ENCODE assay signal across 22 mouse cellular contexts in genomic region chr3:84709100-84709499, GRCm38 (mm10). TPM values are rescaled to one million over a fixed set of nuclear protein-coding genes. Genes with fewer than 3 reads are reported as not detected.
DNase-seq lines count a peak whose midpoint lies in the region; ATAC-seq and TF ChIP-seq lines count a peak whose summit lies in the region.
"Had no signal": no experiment of that assay in that cellular context is flagged by ENCODE, and none has a peak within 500 bp of the region (broad histone marks: within the 10 kb centered on the region; RNA-seq: fewer than 3 reads in every experiment).

No protein-coding gene starts in this region.

- intact Hi-C loops in gastrocnemius, adult 2 months (cut with DNase I) = no loop called here
- intact Hi-C loops in heart, postnatal 10 days (cut with DNase I) = no loop called here

- no peaks in the 10 kb centered on the region for H3K27me3 ChIP-seq in heart, embryonic 13.5 days (replicated peaks)
- H3K27me3 ChIP-seq in hindbrain, embryonic 15.5 days = no peaks in the 10 kb centered on the region
- no peaks in the 10 kb centered on the region for H3K27me3 ChIP-seq in hindbrain, postnatal 0 days (ENCODE audit: insufficient read depth, low read length)
- H3K27me3 ChIP-seq: forebrain, embryonic 12.5 days; hindbrain, embryonic 12.5 days; intestine, embryonic 15.5 days; Patski had no signal

- H3K9me3 ChIP-seq in heart, embryonic 13.5 days = 0 out of 2 replicates have a peak, but pooled peaks cover 5% of the 10 kb centered on the region
- no peaks in the 10 kb centered on the region for H3K9me3 ChIP-seq in hindbrain, embryonic 15.5 days
- no peaks in the 10 kb centered on the region for H3K9me3 ChIP-seq in hindbrain, postnatal 0 days (ENCODE audit: low read length)
- H3K9me3 ChIP-seq: embryonic facial prominence, embryonic 13.5 days; hindbrain, embryonic 12.5 days; intestine, embryonic 15.5 days had no signal

- peak overlapping the region; percentile 48; the same call in 1 of the 2 replicates for H3K27ac ChIP-seq in gastrocnemius, adult 2 months
- 0 out of 2 replicates have a peak overlapping the region, but pooled peaks have one; percentile 4 for H3K27ac ChIP-seq in heart, embryonic 13.5 days (replicated peaks)
- no peak overlapping the region for H3K27ac ChIP-seq in hindbrain, embryonic 15.5 days (replicated peaks)
- no peak overlapping the region for H3K27ac ChIP-seq in hindbrain, postnatal 0 days
- H3K27ac ChIP-seq: embryonic facial prominence, embryonic 13.5 days; forebrain, embryonic 12.5 days; hindbrain, embryonic 12.5 days; intestine, embryonic 15.5 days had no signal

- WGBS in heart, embryonic 13.5 days = 36% methylated on average over 8 of the region's 8 CpGs
- 88% methylated on average over 8 of the region's 8 CpGs for WGBS in hindbrain, embryonic 15.5 days
- 80% methylated on average over 8 of the region's 8 CpGs for WGBS in hindbrain, postnatal 0 days

- DNase-seq in gastrocnemius, adult 2 months = no peak
- DNase-seq in gastrocnemius, adult 8-10 months (ENCODE audit: low spot score in 2 of 2) = no peak
- no peak for DNase-seq in heart, postnatal 10 days
- no peak for DNase-seq in hindbrain, postnatal 0 days (ENCODE audit: low spot score)
- no peak for DNase-seq in right cerebral cortex, adult 2 months (ENCODE audit: low spot score in 2 of 2)
- DNase-seq: adrenal gland, postnatal 25 days; B cell, adult 2 months; cerebellum, adult 18-20 months; cerebellum, adult 9-11 months; cerebellum, postnatal 36 days; kidney, adult 18-20 months had no signal

- peaks cover 17% of the 10 kb centered on the region for H3K4me1 ChIP-seq in heart, embryonic 13.5 days
- H3K4me1 ChIP-seq in hindbrain, embryonic 15.5 days (replicated peaks) = no peaks in the 10 kb centered on the region
- H3K4me1 ChIP-seq in hindbrain, postnatal 0 days (ENCODE audit: insufficient read depth, low read length) = no peaks in the 10 kb centered on the region
- H3K4me1 ChIP-seq: embryonic facial prominence, embryonic 13.5 days; forebrain, embryonic 12.5 days; hindbrain, embryonic 12.5 days; intestine, embryonic 15.5 days had no signal

- H3K36me3 ChIP-seq in heart, embryonic 13.5 days = no peaks in the 10 kb centered on the region
- no peaks in the 10 kb centered on the region for H3K36me3 ChIP-seq in hindbrain, embryonic 15.5 days
- no peaks in the 10 kb centered on the region for H3K36me3 ChIP-seq in hindbrain, postnatal 0 days (ENCODE audit: insufficient read depth, low read length)
- H3K36me3 ChIP-seq: embryonic facial prominence, embryonic 13.5 days; forebrain, embryonic 12.5 days; G1E; hindbrain, embryonic 12.5 days; intestine, embryonic 15.5 days had no signal

- 0 out of 2 replicates have a peak overlapping the region, but pooled peaks have one; percentile 9 for H3K9ac ChIP-seq in heart, embryonic 13.5 days
- H3K9ac ChIP-seq in hindbrain, embryonic 15.5 days = no peak overlapping the region
- no peak overlapping the region for H3K9ac ChIP-seq in hindbrain, postnatal 0 days (replicated peaks; ENCODE audit: low read length)
- H3K9ac ChIP-seq: embryonic facial prominence, embryonic 13.5 days; forebrain, embryonic 12.5 days; hindbrain, embryonic 12.5 days; intestine, embryonic 15.5 days had no signal

- no peak for ATAC-seq in heart, embryonic 13.5 days (ENCODE audit: extremely low read depth, insufficient number of reproducible peaks, low FRiP score, low TSS enrichment)
- peak; percentile 23; the same call in 1 of the 2 replicates for ATAC-seq in hindbrain, embryonic 15.5 days (ENCODE audit: low FRiP score, low read depth)
- ATAC-seq in hindbrain, postnatal 0 days = no peak
- ATAC-seq: activated CD4-positive, CD25-positive, alpha-beta regulatory T cell, adult 4 months; CD4-positive, CD25-positive, alpha-beta regulatory T cell, adult 4 months; forebrain, embryonic 16.5 days; intestine, embryonic 15.5 days; Patski had no signal

- no peak overlapping the region for H3K4me3 ChIP-seq in gastrocnemius, adult 2 months
- H3K4me3 ChIP-seq in heart, embryonic 13.5 days = no peak overlapping the region
- no peak overlapping the region for H3K4me3 ChIP-seq in hindbrain, embryonic 15.5 days
- H3K4me3 ChIP-seq in hindbrain, postnatal 0 days (ENCODE audit: low read length) = no peak overlapping the region
- H3K4me3 ChIP-seq: embryonic facial prominence, embryonic 13.5 days; forebrain, embryonic 12.5 days; hindbrain, embryonic 12.5 days; intestine, embryonic 15.5 days had no signal

- TF ChIP-seq CTCF in gastrocnemius, adult 2 months (IDR thresholded peaks at IDR 0.05) = no peak
- no peak for TF ChIP-seq CTCF in hindbrain, postnatal 0 days (IDR thresholded peaks at IDR 0.05; ENCODE audit: low read depth)

- H3K4me2 ChIP-seq in heart, embryonic 13.5 days = no peak overlapping the region
- no peak overlapping the region for H3K4me2 ChIP-seq in hindbrain, embryonic 15.5 days
- no peak overlapping the region for H3K4me2 ChIP-seq in hindbrain, postnatal 0 days (ENCODE audit: low read depth, low read length)
- H3K4me2 ChIP-seq: embryonic facial prominence, embryonic 13.5 days; forebrain, embryonic 12.5 days; hindbrain, embryonic 12.5 days; intestine, embryonic 15.5 days had no signal

RNA-seq across cellular contexts. Expression of gene Tmem154, which starts 43.1 kb away (rescaled TPM):
- total RNA-seq in gastrocnemius, adult 2 months (2021) = under 1 TPM; 0.73 to 0.74 TPM
- total RNA-seq in gastrocnemius, adult 8-10 months (2022) = under 1 TPM; 0.39 to 0.92 (median 0.61) TPM
- polyA plus RNA-seq in heart, embryonic 13.5 days (2015; fragmentation: Nextera tagmentation; extraction: Ambion mirVana) = 0.76 and 0.98 TPM in 2 replicates
- 1 to 10 TPM; 2.8 to 3.9 TPM for total RNA-seq in heart, postnatal 10 days (2021)
- 0.80 and 1.4 TPM in 2 replicates for polyA plus RNA-seq in hindbrain, embryonic 15.5 days (2015; fragmentation: Nextera tagmentation; extraction: Ambion mirVana)
- 0.37 and 0.90 TPM in 2 replicates for total RNA-seq in hindbrain, postnatal 0 days (2014; rRNA removed)
- polyA plus RNA-seq in hindbrain, postnatal 0 days (2015; fragmentation: Nextera tagmentation; extraction: Ambion mirVana) = 0.89 and 1.00 TPM in 2 replicates

Comparison
In these comparisons a context has a peak if more than half of its experiments do, and no peak if none do; other contexts are left out.
1. H3K27ac ChIP-seq: peak in gastrocnemius, adult 2 months (single experiment) and heart, embryonic 13.5 days (single experiment); none in hindbrain, embryonic 15.5 days (single experiment) and hindbrain, postnatal 0 days (single experiment).